ENCODE assay signal across 7 mouse cellular contexts in genomic region chr17:66232891-66233421, GRCm38 (mm10).
DNase-seq lines count a peak whose midpoint lies in the region; TF ChIP-seq lines count a peak whose summit lies in the region.

No protein-coding gene starts in this region.

- no peak for DNase-seq in layer of hippocampus, adult 2 months (ENCODE audit: low spot score in 2 of 2)
- DNase-seq in layer of hippocampus, postnatal 36 days = no peak
- DNase-seq in brain, embryonic 14.5 days (ENCODE audit: low read depth) = peak; percentile 43
- peak; percentile 99 for DNase-seq in cerebellum, adult 9-10 months
- peak; percentile 34 to 68 for DNase-seq in left cerebral cortex, postnatal 14 days (ENCODE audit: low spot score in 2 of 2)
- DNase-seq in urinary bladder, postnatal 4 days (ENCODE audit: low spot score in 2 of 2) = no peak
- no peak for DNase-seq in urinary bladder, adult 18-20 months (ENCODE audit: low spot score in 2 of 2)

- TF ChIP-seq POLR2A in brain, embryonic 14.5 days (IDR thresholded peaks at IDR 0.05; ENCODE audit: borderline replicate concordance, extremely low read depth, insufficient read depth, insufficient read length, poor library complexity, severe bottlenecking) = no peak

- intact Hi-C loops in left cerebral cortex, postnatal 14 days (cut with DNase I) = no loop called here

- TF ChIP-seq CTCF in layer of hippocampus, adult 2 months (conservative IDR thresholded peaks at IDR 0.05) = no peak
- TF ChIP-seq CTCF in brain, embryonic 14.5 days (IDR thresholded peaks at IDR 0.05; ENCODE audit: borderline replicate concordance, extremely low read depth, insufficient read depth, insufficient read length) = no peak

- H3K27ac ChIP-seq in layer of hippocampus, adult 2 months = no peak overlapping the region; the same call in 1 of the 2 replicates

- H3K4me3 ChIP-seq in layer of hippocampus, adult 2 months = peak overlapping the region; percentile 18; the same call in 1 of the 2 replicates

Comparison
In these comparisons a context has a peak if more than half of its experiments do, and no peak if none do; other contexts are left out.
1. DNase-seq: peak in brain, embryonic 14.5 days (single experiment), cerebellum, adult 9-10 months (single experiment) and left cerebral cortex, postnatal 14 days (2 of 2); none in layer of hippocampus, adult 2 months (0 of 2), layer of hippocampus, postnatal 36 days (0 of 2), urinary bladder, postnatal 4 days (0 of 2) and urinary bladder, adult 18-20 months (0 of 2).